Mouse (Mus musculus): ENCODE measurements around the gene Rbm7.
"Not testable (repeated sequence)": the region's sequence is repeated elsewhere in the genome, so short reads cannot be mapped to it uniquely, and the experiment has no call there.

- not testable (repeated sequence) for TF ChIP-seq POLR2A (IDR thresholded peaks at IDR 0.05; ENCODE audit: control insufficient read depth, low read depth, low read length); CTCF (IDR thresholded peaks at IDR 0.05; ENCODE audit: control insufficient read depth, insufficient read depth, insufficient replicate concordance, low read depth, low read length)
Observed at GRCm38 (mm10) chr9:48537616-48538015, 42.5 kb upstream of the Rbm7 start.

All from testis, adult 2 months (tissue).